Mouse (Mus musculus) Patski (cell line): ENCODE results near the gene Col7a1. TPM values are rescaled to one million over a fixed set of nuclear protein-coding genes. Genes with fewer than 3 reads are reported as not detected.
A peak's percentile ranks its signal among the peaks of the same experiment; 100 is the strongest.

Source experiments
- ATAC-seq: fragments of 100-300 bp; one replicate; pipeline ENCODE4 v1.8.0; 2021
- CTCF ChIA-PET: fragments of 350-600 bp; sonication (Branson Sonifier 250); formaldehyde crosslinking; loops from one replicate; lab custom pipeline; 2022; ENCODE audit warnings: inconsistent platforms; lab: Charles Lee
- POLR2A ChIA-PET: fragments of 350-600 bp; sonication (Branson Sonifier 250); formaldehyde crosslinking; loops from one replicate; lab custom pipeline; 2022; ENCODE audit warnings: antibody characterized with exemption, inconsistent platforms; lab: Charles Lee
- DNase-seq: peaks from one replicate; pipeline ENCODE4 v3.0.0-alpha.2; 2011; ENCODE audit warnings: low read depth, low spot score
- H3K27me3 ChIP-seq: fragments of 371-371 bp; one replicate; pipeline ENCODE4 v1.5.1; 2021
- CTCF ChIP-seq: fragments of 100-300 bp; IDR thresholded peaks from one replicate; pipeline ENCODE4 v1.5.1; 2021
- in situ Hi-C: fragments of 300-500 bp; cut with MboI; formaldehyde crosslinking; loops from 3 replicates; pipeline ENCODE4 v1.11.1; 2018; ENCODE audit warnings: low pct_unique_long_range_greater_than_20kb, mixed read lengths
- polyA plus RNA-seq: library from polyadenylated mRNA; unstranded; gene quantifications from one replicate; pipeline ENCODE4 v1.2.3, GENCODE M21; 2021

Gene Col7a1
- polyA plus RNA-seq, 1 experiment from 2014 or later = 9.1 TPM

GRCm38 (mm10) chr9:108949231-108949966, 4.0 kb upstream of the Col7a1 start:
- in situ Hi-C loops = no loop called here
- CTCF ChIA-PET = no interaction called here
- DNase-seq = no peak
- POLR2A ChIA-PET = no interaction called here
- no peak for ATAC-seq
- no peaks in the 10 kb centered on the region for H3K27me3 ChIP-seq
- TF ChIP-seq CTCF = no peak

DNA sequence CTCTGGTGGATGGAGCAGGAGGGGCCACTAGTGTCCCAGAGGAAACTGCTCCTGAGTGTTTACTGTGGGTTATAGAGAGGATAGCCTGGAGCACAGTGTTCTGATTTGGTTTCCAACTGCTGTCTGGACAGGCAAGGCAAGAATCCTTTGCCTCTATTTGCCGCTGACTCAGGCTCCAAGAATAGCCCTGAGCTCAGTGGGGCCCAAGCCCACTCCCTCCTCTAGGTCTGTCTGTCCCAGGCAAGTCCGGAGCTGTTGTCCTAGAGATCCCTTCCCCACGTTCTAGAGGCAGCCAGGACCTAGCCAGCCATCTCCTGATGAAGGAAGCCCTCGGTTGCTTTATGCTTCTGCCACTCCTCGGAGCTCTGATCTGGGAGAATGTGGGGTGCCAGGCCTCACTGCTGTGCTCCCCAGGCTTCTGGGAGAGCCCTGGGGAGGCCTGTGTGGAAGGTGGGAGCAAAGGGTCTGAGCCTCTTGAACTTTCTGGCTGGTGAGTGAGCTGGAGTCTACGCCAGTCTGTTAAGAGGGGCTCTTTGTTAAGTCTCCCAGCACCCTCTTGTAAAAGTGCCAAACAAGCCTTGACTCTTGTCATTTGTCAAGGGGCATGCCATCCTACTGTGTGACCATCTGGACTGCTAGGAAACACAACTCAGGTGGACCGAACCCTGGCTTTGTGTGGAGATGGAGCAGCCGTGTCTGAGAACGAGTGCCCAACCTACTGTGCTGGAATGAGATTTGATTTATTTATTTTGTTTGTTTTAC, 3.2 kb upstream of the Col7a1 start:
- ChIA-PET CTCF (interaction anchor here (0.8 to 1.2 kb wide), 2 partner anchors 8 to 12 kb away, joined by 3 read pairs; no protein-coding TSS in a partner anchor), POLR2A (no interaction called here)
- in situ Hi-C loops = no loop called here
- DNase-seq = no peak
- no peak for ATAC-seq
- H3K27me3 ChIP-seq = no peaks in the 10 kb centered on the region
- TF ChIP-seq CTCF = no peak

- ChIA-PET POLR2A (no interaction called here), CTCF (no interaction called here)
- no peak for ATAC-seq
- in situ Hi-C loops = no loop called here
- TF ChIP-seq CTCF = no peak
- no peaks in the 10 kb centered on the region for H3K27me3 ChIP-seq
- no peak for DNase-seq
Measured at GRCm38 (mm10) chr9:108955241-108955640, 1.9 kb downstream of the Col7a1 start.

GRCm38 (mm10) chr9:108955846-108956245, 2.5 kb downstream of the Col7a1 start:
- ChIA-PET CTCF (no interaction called here), POLR2A (no interaction called here)
- ATAC-seq (no peak), DNase-seq (no peak)
- in situ Hi-C loops = no loop called here
- no peaks in the 10 kb centered on the region for H3K27me3 ChIP-seq
- TF ChIP-seq CTCF = no peak

DNA sequence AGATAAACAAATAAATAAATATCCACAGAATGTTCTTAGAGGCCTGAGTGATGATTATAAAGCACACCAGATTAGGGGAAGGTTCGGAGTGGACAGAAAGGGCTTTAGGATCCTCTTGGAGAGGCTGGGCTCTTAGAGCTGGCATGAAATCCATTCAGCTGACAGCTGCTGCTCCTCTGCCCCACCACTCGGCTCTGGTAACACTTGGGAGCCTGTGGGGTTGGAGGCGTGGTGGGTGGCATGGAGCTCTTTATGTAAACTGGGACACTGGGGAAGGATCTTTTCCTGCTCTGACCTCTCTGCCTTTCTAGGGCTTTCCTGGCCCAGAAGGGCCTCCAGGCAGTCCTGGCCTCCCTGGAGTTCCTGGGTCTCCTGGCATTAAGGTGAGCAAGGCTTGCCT, 10.2 kb downstream of the Col7a1 start:
- in situ Hi-C loops = no loop called here
- no peak for TF ChIP-seq CTCF
- ChIA-PET CTCF (no interaction called here), POLR2A (no interaction called here)
- no peaks in the 10 kb centered on the region for H3K27me3 ChIP-seq
- DNase-seq = no peak
- no peak for ATAC-seq

DNA sequence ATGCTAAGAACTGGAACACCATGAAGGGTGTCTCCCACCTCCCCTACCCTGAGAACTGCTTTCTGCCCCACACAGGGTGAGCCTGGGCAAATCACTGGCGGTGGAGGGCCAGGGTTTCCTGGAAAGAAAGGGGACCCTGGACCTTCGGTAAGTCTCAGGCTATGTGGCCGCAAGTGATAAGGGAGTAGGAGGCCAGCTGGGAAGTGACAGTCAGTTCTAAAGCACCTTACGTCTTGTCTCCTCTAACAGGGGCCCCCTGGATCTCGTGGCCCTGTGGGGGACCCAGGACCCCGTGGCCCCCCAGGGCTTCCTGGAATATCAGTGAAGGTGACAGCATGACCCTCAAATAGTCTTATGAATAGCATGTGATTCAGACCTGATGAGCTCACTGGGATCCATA, 11.0 kb downstream of the Col7a1 start:
- ChIA-PET POLR2A (no interaction called here), CTCF (no interaction called here)
- no peak for DNase-seq
- no peak for ATAC-seq
- TF ChIP-seq CTCF = no peak
- in situ Hi-C loops = no loop called here
- no peaks in the 10 kb centered on the region for H3K27me3 ChIP-seq

GRCm38 (mm10) chr9:108970623-108971022, 17.2 kb downstream of the Col7a1 start:
- CTCF ChIA-PET = no interaction called here

DNA sequence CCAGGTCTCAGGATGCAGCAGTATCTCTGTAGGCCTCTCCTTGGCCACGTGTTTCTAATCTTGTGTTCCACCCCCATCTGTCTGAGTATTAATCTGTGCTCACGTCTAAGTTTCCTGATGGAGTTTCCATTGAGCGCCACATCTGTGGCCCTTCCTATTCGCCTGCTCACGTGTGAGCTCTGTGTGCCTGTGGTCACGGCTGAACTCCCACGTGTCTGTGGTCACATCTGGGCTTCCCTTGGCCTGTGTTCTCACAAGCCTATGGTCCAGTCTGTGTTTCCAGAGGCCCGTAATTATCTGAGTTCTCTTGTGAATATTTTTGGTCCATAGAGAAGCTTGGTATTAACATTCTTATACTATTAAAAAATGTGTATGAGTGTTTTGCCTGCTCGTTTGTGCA, 23.1 kb downstream of the Col7a1 start:
- no peak for TF ChIP-seq CTCF
- H3K27me3 ChIP-seq = no peaks in the 10 kb centered on the region
- ATAC-seq = no peak
- ChIA-PET POLR2A (no interaction called here), CTCF (no interaction called here)
- DNase-seq = no peak
- in situ Hi-C loops = no loop called here

More at GRCm38 (mm10) chr9:108970623-108971022, 17.2 kb downstream of the Col7a1 start:
- in situ Hi-C loops = no loop called here
- ATAC-seq (no peak), DNase-seq (no peak)
- no peaks in the 10 kb centered on the region for H3K27me3 ChIP-seq
- POLR2A ChIA-PET = no interaction called here
- no peak for TF ChIP-seq CTCF

GRCm38 (mm10) chr9:108977966-108978365, 24.6 kb downstream of the Col7a1 start:
- in situ Hi-C loops = no loop called here
- DNase-seq = peak; percentile 46
- POLR2A ChIA-PET = no interaction called here
- peak; percentile 93 for ATAC-seq
- no peaks in the 10 kb centered on the region for H3K27me3 ChIP-seq
- CTCF ChIA-PET = no interaction called here
- no peak for TF ChIP-seq CTCF

GRCm38 (mm10) chr9:108982498-108982897, 29.1 kb downstream of the Col7a1 start:
- POLR2A ChIA-PET = interaction anchor here (0.7 kb wide), 1 partner anchor 1188 kb away, joined by 4 read pairs; no protein-coding TSS in a partner anchor
- DNase-seq (no peak), ATAC-seq (no peak)
- no peaks in the 10 kb centered on the region for H3K27me3 ChIP-seq
- in situ Hi-C loops = no loop called here
- CTCF ChIA-PET = no interaction called here
- no peak for TF ChIP-seq CTCF

DNA sequence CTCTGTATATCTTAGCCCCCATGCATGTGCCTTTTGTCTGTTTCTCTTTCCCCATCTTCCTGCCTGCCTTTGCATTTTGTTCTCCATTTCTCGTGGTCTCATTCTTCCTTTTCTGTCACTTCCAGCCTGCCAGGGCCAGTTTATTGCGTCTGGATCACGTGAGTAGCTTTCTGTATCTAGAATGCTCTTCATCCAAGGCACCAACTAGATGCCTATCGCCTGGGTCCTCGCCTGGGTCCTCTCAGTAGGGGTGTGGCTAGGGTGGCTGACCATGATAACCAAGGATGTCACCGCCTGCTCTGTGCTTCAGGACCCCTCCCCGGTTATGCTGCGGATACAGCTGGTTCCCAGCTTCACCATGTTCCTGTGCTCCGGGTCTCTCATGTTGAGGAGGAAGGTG, 29.8 kb downstream of the Col7a1 start:
- in situ Hi-C loops = no loop called here
- ATAC-seq = no peak
- DNase-seq = no peak
- POLR2A ChIA-PET = no interaction called here
- no peak for TF ChIP-seq CTCF
- CTCF ChIA-PET = no interaction called here
- H3K27me3 ChIP-seq = no peaks in the 10 kb centered on the region
